Mouse (Mus musculus): ENCODE measurements at regions not wholly inside any gene's neighbourhood (a gene's known extent, or its start where the extent isn't known, plus 50 kb on each side); places are given as distances from the start of the nearest gene placed in this dataset.
"Not testable (repeated sequence)": the region's sequence is repeated elsewhere in the genome, so short reads cannot be mapped to it uniquely, and the experiment has no call there.

GRCm38 (mm10) chr10:46108810-46109209 is 531.2 kb downstream of the Hace1 start:
- DNase-seq, result no peak

DNA sequence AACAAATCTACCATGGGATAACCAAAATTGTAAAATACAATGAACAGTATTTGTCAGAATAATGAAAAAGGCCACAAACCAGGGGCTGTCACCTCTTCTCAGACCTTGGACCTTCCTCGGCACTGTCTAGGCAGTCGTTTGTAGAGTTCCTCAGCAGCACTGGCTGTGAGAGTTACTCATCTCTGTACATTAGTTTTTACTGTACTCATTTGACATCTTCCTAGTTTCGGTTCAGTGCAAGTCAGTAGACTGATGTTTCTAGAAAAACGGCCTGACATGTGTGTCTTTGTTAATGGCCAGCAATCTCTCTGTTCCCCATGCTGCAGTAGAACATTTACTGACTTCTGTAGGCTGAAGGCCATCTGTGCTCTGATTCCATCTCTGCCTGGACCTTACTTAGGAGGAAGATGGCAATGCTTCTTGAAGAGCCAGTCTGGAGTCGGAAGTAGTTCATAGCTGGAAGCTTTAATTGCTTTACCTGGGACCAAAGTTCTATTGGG is 537.1 kb downstream of the Hace1 start:
- no peak for DNase-seq

GRCm38 (mm10) chr10:46122409-46122808 is 544.8 kb downstream of the Hace1 start:
- DNase-seq, result not testable (repeated sequence)

GRCm38 (mm10) chr10:46123795-46124194 is 546.2 kb downstream of the Hace1 start:
- no peak for DNase-seq

DNA sequence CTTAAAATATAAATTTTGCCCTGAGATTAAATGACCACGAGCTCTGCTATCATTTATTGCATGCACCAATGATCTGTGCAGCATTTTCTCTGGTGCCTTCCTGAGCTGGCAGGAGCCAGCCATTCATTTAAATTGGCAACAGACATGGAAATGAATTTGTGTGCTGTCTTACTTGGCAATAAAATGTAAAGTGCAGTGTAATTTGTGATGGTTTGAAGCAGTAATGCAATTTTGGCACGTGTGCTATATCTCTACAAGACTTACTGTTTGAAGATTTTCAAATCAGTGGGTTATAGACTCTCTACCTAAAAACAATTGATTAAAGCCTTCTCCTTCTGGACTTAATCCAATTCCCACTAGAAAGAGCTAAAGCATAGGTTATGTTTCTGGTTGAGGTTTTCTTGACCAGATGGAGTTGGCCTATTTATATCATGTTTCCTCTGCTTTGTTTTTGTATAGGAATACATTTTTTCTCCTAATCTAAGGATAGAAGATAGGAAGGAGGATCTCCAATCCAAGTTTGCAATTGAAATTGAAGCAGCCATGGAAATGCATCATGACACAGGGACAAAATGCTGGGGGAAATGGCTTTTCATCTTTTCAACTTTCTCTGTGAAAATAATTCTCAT is 557.6 kb downstream of the Hace1 start:
- DNase-seq, result no peak

DNA sequence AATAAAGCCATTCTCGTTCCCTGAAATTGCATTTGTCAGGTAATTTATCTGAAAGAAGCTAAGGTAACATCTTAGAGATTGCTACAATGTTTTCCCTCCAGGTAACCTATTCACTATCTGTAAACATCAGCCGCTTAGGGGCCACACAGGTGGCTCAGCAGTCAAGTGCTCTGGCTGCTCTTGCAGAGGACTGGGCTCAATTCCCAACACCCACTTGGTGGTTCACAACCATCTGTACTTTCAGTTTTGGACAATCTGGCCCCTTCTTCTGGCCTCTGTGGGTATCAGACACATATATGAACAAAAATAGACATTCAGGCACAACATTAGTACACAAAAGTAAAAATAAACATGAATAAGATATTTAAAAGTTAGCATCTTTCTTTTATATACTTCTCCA is 596.4 kb downstream of the Hace1 start:
- DNase-seq, result no peak

GRCm38 (mm10) chr10:46185763-46186458 is 608.3 kb downstream of the Hace1 start:
- no peak for DNase-seq

DNA sequence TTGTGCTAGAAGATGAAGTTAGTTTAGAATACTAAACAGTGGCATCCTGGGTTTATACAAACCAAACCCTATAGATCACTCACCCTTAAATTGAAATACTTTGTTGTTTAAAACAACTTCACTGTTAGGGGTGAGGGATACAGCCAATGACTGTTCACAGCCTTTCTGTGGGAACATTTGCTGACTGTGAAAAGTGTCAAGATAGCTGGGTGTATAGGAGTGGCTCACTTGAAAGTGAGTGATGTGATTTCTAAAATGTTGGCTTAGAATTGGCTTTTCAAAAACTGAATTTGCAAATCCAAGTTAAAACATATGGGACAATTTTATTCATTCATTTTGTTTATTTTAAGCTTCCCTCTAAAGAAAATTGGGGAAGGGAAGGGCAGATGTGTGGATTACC is 616.5 kb downstream of the Hace1 start:
- DNase-seq, result no peak

DNA sequence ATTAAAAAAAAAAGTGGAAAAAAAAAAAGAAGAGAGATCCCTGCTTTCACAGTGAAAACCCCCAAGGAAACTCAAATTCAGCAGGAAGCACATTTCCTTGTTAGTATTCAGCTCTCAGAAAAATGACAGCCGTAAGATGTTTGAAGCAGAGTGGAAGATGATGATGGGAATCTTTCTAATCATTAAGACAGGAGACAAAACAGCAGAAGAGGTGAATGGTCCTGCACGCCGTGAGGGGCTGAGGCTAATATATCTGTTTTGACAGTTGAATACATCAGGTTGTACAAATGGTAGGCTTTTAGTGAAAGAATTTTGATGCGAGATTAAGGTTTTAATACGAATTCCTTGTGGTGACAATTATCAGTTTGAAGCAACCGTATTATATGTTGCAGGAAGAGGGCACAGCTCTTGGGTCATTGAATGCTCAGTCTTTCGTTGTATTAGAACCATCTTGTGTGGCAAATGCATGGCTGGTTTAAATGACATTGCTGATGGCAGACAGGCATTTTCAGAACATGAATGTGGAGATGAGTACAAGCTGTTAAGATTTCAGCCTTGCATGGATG is 649.3 kb downstream of the Hace1 start:
- no peak for DNase-seq

DNA sequence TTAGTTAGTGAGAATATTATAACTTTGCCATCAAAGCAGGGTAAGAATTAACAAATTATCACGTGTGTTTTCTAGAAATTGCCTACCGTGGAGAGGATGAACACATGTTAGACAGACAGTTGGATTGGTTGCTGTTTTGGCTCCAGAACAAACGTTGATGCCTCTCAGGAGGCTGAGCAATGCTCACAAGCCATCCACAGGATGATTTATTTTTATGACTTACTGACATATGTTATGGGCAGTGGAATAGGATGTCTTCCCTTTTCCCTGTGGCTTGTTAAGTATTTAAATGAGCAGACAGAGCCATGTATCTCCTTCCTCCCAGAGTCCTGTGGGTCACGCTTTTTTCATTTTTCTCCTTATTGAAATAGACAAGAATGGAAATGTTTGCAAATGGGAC is 652.0 kb downstream of the Hace1 start:
- no peak for DNase-seq

DNA sequence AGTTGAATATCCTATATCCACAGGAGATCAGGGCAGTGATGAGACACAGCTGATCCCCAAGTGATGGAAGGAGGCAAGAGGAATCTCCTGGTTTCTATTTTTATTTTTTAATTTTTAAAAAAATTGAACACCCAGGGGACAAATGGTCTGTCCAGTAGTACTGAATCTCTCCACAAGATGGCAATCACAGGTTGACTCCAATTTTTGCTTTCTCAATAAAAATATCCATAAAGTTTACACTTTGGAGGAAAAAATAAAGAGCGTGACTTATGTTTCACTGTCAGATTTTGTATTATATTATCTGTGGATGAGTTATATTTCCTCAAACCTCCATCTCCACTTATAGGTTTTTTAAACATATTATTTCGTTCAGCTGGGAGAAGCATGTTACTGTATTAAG is 658.0 kb downstream of the Hace1 start:
- peak; percentile 8 for DNase-seq

DNA sequence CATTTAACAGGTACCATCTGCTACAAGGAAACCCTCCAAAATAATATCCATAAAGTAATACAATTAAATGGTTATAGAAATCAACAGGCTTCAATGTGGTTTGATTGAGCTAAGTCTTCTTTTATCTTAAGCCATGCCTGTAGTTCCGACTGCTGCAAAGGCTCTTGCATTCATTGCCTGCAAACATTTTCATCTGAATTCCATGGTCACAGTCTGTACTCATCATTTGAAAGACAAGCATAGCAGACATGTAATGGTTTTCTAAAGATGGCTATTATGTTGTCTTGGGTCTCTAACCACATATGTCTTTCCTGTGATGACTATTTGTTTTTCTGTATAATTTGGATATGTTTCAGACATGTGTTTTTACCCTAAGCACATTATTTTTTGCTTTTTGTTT is 677.9 kb downstream of the Hace1 start:
- DNase-seq, result no peak

GRCm38 (mm10) chr10:46269710-46270109 is 692.1 kb downstream of the Hace1 start:
- DNase-seq, result no peak

- DNase-seq, result no peak
Measured at GRCm38 (mm10) chr10:46273846-46274245, 696.2 kb downstream of the Hace1 start.

DNA sequence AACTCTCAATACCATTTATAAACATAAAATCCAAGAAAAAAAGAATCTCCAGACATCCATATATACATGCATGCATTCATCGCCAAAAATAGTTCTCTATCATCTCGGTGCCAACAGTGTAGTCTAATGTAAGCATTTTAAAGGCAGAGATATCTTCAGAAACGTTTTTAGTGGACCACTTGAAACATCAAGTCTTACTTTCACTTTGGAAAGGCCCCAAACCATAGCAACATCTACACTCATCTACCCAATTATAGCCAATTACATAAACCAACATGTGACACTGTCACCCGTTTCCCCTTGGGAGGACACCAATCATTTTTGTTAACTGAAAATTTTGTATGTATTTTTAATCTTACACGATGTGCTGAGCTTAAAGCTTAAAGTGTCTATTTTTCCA is 716.7 kb downstream of the Hace1 start:
- no peak for DNase-seq

GRCm38 (mm10) chr10:46298352-46298751 is 720.7 kb downstream of the Hace1 start:
- DNase-seq, result no peak

DNA sequence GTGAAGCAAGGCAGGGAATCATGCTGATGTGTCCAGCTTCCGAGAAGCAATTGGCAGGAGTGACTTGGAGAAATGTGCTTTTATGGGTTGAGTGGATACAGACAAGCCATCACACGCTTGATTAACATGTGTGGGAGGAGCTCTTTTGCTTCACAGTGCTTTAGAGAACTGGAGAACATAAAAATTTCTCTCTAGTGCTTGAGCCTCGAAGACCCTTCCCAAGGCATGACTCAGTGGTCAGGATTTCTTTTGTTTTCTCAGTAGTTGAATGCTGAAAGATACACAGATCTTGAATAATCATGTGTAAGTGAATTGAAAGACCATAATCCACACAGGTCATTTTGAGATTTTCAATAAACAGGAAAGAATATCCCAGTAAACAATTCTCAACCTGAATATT is 721.9 kb downstream of the Hace1 start:
- no peak for DNase-seq

- DNase-seq, result no peak
Measured at GRCm38 (mm10) chr10:46320328-46321038, 742.9 kb downstream of the Hace1 start.

DNA sequence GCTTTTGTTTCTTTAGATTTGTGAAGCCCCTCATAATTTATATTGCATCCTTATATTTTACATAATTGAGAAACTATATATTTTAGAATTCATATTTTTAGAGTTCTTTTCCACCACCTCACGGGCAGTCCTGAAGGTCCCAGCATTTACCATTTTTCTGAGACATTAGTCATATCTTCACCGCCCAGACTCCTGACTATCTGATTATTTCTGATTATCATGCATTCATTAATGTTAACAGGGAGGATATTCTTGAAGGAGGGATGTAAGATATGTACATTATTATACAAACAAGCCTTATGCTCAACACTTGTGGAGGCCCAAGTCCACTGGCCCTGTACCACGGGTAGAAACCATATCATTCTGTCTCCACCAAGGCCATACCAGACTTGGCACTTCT is 743.4 kb downstream of the Hace1 start:
- DNase-seq, result no peak

DNA sequence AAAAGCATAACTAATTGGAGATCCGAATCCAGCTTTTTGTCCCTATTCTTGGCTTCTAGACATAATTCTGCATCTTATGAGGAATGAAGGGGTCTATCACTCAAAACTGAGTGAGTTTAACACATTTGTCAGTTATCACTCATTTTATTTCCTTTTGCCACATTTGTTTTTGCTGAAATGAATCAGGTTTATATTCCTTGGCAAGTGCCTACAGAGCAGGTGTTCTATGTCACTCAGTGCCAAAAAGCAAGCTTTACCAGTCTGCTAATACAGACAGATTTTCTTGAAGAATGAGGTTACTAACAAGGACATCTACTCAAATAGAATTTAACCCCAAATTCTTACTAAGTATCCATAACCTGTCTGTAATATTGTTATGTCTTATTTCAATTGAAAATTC is 751.4 kb downstream of the Hace1 start:
- no peak for DNase-seq

- no peak for DNase-seq
Measured at GRCm38 (mm10) chr10:46331599-46332283, 754.1 kb downstream of the Hace1 start.

DNA sequence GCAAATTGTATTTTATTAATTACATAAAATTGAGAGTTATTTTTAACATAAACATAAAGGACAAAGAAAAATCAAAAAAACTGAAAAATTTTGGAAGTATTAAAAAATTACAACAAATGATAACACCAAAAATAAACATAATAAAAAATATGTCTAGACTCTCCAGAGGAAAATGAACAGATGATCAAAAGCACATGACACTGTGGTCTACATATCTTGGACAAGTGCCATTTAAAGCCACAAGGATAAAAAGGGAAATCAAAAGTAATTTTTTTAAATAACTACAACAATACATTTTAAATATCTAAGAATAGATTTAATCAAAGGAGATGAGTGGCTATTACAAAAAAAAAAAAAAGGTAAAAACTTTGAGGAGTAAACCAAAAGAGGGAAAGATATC is 755.6 kb downstream of the Hace1 start:
- no peak for DNase-seq

- no peak for DNase-seq
Measured at GRCm38 (mm10) chr10:46345315-46345714, 767.7 kb downstream of the Hace1 start.

Data from right cerebral cortex, adult 18-20 months (tissue).